Mouse (Mus musculus) urinary bladder, postnatal 4 days (tissue): ENCODE data around the gene Psg26.
"Not testable (repeated sequence)": the region's sequence is repeated elsewhere in the genome, so short reads cannot be mapped to it uniquely, and the experiment has no call there.

ENCODE experiments used
- DNase-seq, 2 experiments: peaks; one replicate each; pipeline ENCODE4 v3.0.0; 2021 to 2022; ENCODE audit warnings: low spot score in 2 of 2

Gene Psg26

GRCm38 (mm10) chr7:18484077-18484476 is at the start of gene Psg26:
Psg26 (minus strand) TSS chr7:18484177.
- DNase-seq, result no peak

- DNase-seq, result no peak
These were observed 49.4 kb upstream of the Psg26 start for GRCm38 (mm10) chr7:18533420-18533819.

- DNase-seq, result no peak
These were observed 48.2 kb upstream of the Psg26 start, which contains the start of gene Psg25 for GRCm38 (mm10) chr7:18532169-18532568. Psg25 (minus strand) TSS chr7:18532269.

GRCm38 (mm10) chr7:18524668-18525067 is 40.7 kb upstream of the Psg26 start:
- no peak for DNase-seq

GRCm38 (mm10) chr7:18512848-18513247 is 28.9 kb upstream of the Psg26 start:
- DNase-seq, result not testable (repeated sequence)

GRCm38 (mm10) chr7:18512417-18512816 is 28.4 kb upstream of the Psg26 start:
- DNase-seq, result not testable (repeated sequence)

GRCm38 (mm10) chr7:18511479-18511878 is 27.5 kb upstream of the Psg26 start:
- DNase-seq, result no peak

GRCm38 (mm10) chr7:18431941-18432340 is 52.0 kb downstream of the Psg26 start, which contains the start of gene Psg28:
Psg28 (minus strand) TSS chr7:18432041.
- DNase-seq, result not testable (repeated sequence)
